Mouse (Mus musculus) CH12.LX (cell line): Measurements from ENCODE around the gene Aldh1a2. TPM values are rescaled to one million over a fixed set of nuclear protein-coding genes. Genes with fewer than 3 reads are reported as not detected.

Experiments used
- DNase-seq: peaks from one replicate; pipeline ENCODE4 v3.0.0-alpha.2; 2013; ENCODE audit errors: extremely low read depth
- H3K27ac ChIP-seq: 2 replicates; pipeline ENCODE4 v1.5.1; 2012; ENCODE audit warnings: low read depth, mild to moderate bottlenecking, control low read depth, moderate library complexity; ENCODE audit not compliant: insufficient read depth
- H3K27me3 ChIP-seq: replicated peaks from 2 replicates; pipeline ENCODE3; 2012; ENCODE audit warnings: inconsistent platforms
- H3K36me3 ChIP-seq, 2 experiments: replicated peaks in 1 of 2; 2 replicates each; pipeline versions ENCODE3 to v1.6.1; 2012; ENCODE audit warnings: inconsistent platforms in 1 of 2, low read length in 1 of 2, mild to moderate bottlenecking in 1 of 2, mixed read lengths in 1 of 2, moderate library complexity in 1 of 2; ENCODE audit not compliant: control insufficient read depth in 1 of 2, insufficient read depth in 1 of 2
- H3K4me1 ChIP-seq, 2 experiments: 2 replicates each; pipeline ENCODE4 v1.6.1; 2012; ENCODE audit warnings: inconsistent platforms in 1 of 2, moderate library complexity in 1 of 2; ENCODE audit not compliant: insufficient read depth in 2 of 2, control insufficient read depth in 1 of 2
- H3K4me2 ChIP-seq: 2 replicates; pipeline ENCODE4 v1.6.1; 2012; ENCODE audit warnings: low read depth, mild to moderate bottlenecking, control low read depth; ENCODE audit not compliant: poor library complexity, insufficient read depth, severe bottlenecking
- H3K4me3 ChIP-seq, 3 experiments: fragments of 150-350 bp in 1 of 3; sonication (generic) in 1 of 3; replicated peaks in 1 of 3; 2 replicates each; pipeline versions ENCODE3 to v1.5.1; 2011 to 2012; ENCODE audit warnings: low read depth in 2 of 3, low read length in 2 of 3, mild to moderate bottlenecking in 2 of 3, moderate library complexity in 2 of 3, control low read depth in 1 of 3, improper control_type of control experiment in 1 of 3, inconsistent platforms in 1 of 3, mixed read lengths in 1 of 3; ENCODE audit not compliant: poor library complexity in 1 of 3
- H3K79me2 ChIP-seq: replicated peaks from 2 replicates; pipeline ENCODE4 v1.6.1; 2012; ENCODE audit warnings: mild to moderate bottlenecking, moderate library complexity; ENCODE audit not compliant: control insufficient read depth, poor library complexity, insufficient read depth, severe bottlenecking; ENCODE audit errors: extremely low read depth
- H3K9ac ChIP-seq: 2 replicates; pipeline ENCODE4 v1.6.1; 2012; ENCODE audit warnings: low read depth, mild to moderate bottlenecking, control low read depth, moderate library complexity; ENCODE audit not compliant: insufficient read depth
- H3K9me3 ChIP-seq: replicated peaks from 2 replicates; pipeline ENCODE3; 2012; ENCODE audit warnings: low read length, inconsistent platforms, mixed read lengths
- BHLHE40 ChIP-seq: IDR thresholded peaks from 2 replicates; pipeline ENCODE4 v1.6.1; 2011; ENCODE audit warnings: mild to moderate bottlenecking, low read depth, low read length, improper control_type of control experiment
- CHD1 ChIP-seq: IDR thresholded peaks from 2 replicates; pipeline ENCODE4 v1.6.1; 2012; ENCODE audit warnings: low read depth, low read length, improper control_type of control experiment, inconsistent platforms
- CTCF ChIP-seq, 2 experiments: IDR thresholded peaks in 1 of 2; conservative IDR thresholded peaks in 1 of 2; 2 replicates each; pipeline ENCODE4 v1.5.1; 2011 to 2012; ENCODE audit warnings: low read depth in 2 of 2, low read length in 2 of 2, improper control_type of control experiment in 1 of 2, inconsistent platforms in 1 of 2, mild to moderate bottlenecking in 1 of 2, moderate library complexity in 1 of 2
- ELF1 ChIP-seq: IDR thresholded peaks from 2 replicates; pipeline ENCODE4 v1.6.1; 2014; ENCODE audit warnings: low read depth, mild to moderate bottlenecking, inconsistent platforms, low read length, improper control_type of control experiment
- EP300 ChIP-seq: IDR thresholded peaks from 2 replicates; pipeline ENCODE4 v1.6.1; 2011; ENCODE audit warnings: low read length, improper control_type of control experiment
- ETS1 ChIP-seq: conservative IDR thresholded peaks from 2 replicates; pipeline ENCODE4 v1.6.1; 2012; ENCODE audit warnings: low read depth, mild to moderate bottlenecking, inconsistent platforms, low read length, improper control_type of control experiment, moderate library complexity
- JUND ChIP-seq: conservative IDR thresholded peaks from 2 replicates; pipeline ENCODE4 v1.6.1; 2011; ENCODE audit warnings: low read depth, low read length, improper control_type of control experiment
- KAT2A ChIP-seq: IDR thresholded peaks from 2 replicates; pipeline ENCODE4 v1.6.1; 2012; ENCODE audit warnings: low read length, improper control_type of control experiment, inconsistent platforms; ENCODE audit not compliant: insufficient replicate concordance
- MAX ChIP-seq: IDR thresholded peaks from 2 replicates; pipeline ENCODE4 v1.6.1; 2011; ENCODE audit warnings: low read length, improper control_type of control experiment
- MAZ ChIP-seq: IDR thresholded peaks from 2 replicates; pipeline ENCODE4 v1.6.1; 2012; ENCODE audit warnings: low read depth, mild to moderate bottlenecking, inconsistent platforms, low read length, improper control_type of control experiment, moderate library complexity
- MXI1 ChIP-seq: IDR thresholded peaks from 2 replicates; pipeline ENCODE4 v1.6.1; 2011; ENCODE audit warnings: mild to moderate bottlenecking, low read depth, low read length, improper control_type of control experiment
- MYC ChIP-seq: IDR thresholded peaks from 2 replicates; pipeline ENCODE4 v1.6.1; 2011; ENCODE audit warnings: low read depth, mild to moderate bottlenecking, improper control_type of control experiment, low read length
- NELFE ChIP-seq: IDR thresholded peaks from 2 replicates; pipeline ENCODE4 v1.6.1; 2011; ENCODE audit warnings: low read depth, low read length, improper control_type of control experiment
- PAX5 ChIP-seq: IDR thresholded peaks from 2 replicates; pipeline ENCODE4 v1.6.1; 2012; ENCODE audit warnings: low read length, inconsistent platforms, mixed read lengths
- POLR2AphosphoS2 ChIP-seq: IDR thresholded peaks from 2 replicates; pipeline ENCODE4 v1.6.1; 2011; ENCODE audit warnings: low read depth, low read length, improper control_type of control experiment
- RAD21 ChIP-seq: IDR thresholded peaks from 2 replicates; pipeline ENCODE4 v1.6.1; 2011; ENCODE audit warnings: low read depth, mild to moderate bottlenecking, low read length, improper control_type of control experiment, moderate library complexity
- RCOR1 ChIP-seq: conservative IDR thresholded peaks from 2 replicates; pipeline ENCODE4 v1.6.1; 2012; ENCODE audit warnings: low read depth, mild to moderate bottlenecking, inconsistent platforms, low read length, improper control_type of control experiment
- SIN3A ChIP-seq: IDR thresholded peaks from 2 replicates; pipeline ENCODE4 v1.6.1; 2012; ENCODE audit warnings: low read length, improper control_type of control experiment, inconsistent platforms
- USF1 ChIP-seq: IDR thresholded peaks from 2 replicates; pipeline ENCODE4 v1.6.1; 2014; ENCODE audit warnings: low read depth, mild to moderate bottlenecking, inconsistent platforms, low read length, improper control_type of control experiment
- USF2 ChIP-seq: conservative IDR thresholded peaks from 2 replicates; pipeline ENCODE4 v1.6.1; 2011; ENCODE audit warnings: low read depth, low read length, improper control_type of control experiment
- ZKSCAN1 ChIP-seq: IDR thresholded peaks from 2 replicates; pipeline ENCODE4 v1.6.1; 2012; ENCODE audit warnings: low read depth, inconsistent platforms, low read length, improper control_type of control experiment, borderline replicate concordance
- ZMIZ1 ChIP-seq: IDR thresholded peaks from 2 replicates; pipeline ENCODE4 v1.6.1; 2012; ENCODE audit warnings: low read depth, mild to moderate bottlenecking, inconsistent platforms, low read length, improper control_type of control experiment
- dilution Hi-C: fragments of 300-500 bp; cut with MboI; formaldehyde crosslinking; loops from 2 replicates; pipeline ENCODE4 v1.14.3; 2020; ENCODE audit warnings: low sequenced_read_pairs; ENCODE audit not compliant: extremely low pct_unique_long_range_greater_than_20kb, extremely low pct_ligation_motif_present
- in situ Hi-C: fragments of 300-500 bp; cut with MboI; formaldehyde crosslinking; loops from 3 replicates; pipeline ENCODE4 v1.14.3; 2019; ENCODE audit warnings: low sequenced_read_pairs, low pct_ligation_motif_present, low pct_unique_long_range_greater_than_20kb, mixed read lengths
- polyA plus RNA-seq: library from polyadenylated mRNA; unstranded; fragments of >175 nt; gene quantifications from 2 replicates; pipeline ENCODE4 v1.2.1, GENCODE M21; 2012; ENCODE audit warnings: low read depth; ENCODE audit not compliant: insufficient read length
- total RNA-seq, 2 experiments: library from RNA; depleted of rRNA; stranded (reverse); fragments of 300-350 nt in 1 of 2; fragments of >200 nt in 1 of 2; gene quantifications; 2 replicates each; pipeline ENCODE4 v1.2.3; 2012 to 2014

Aldh1a2 gene
- total and polyA plus RNA-seq, 3 experiments, result 0.77 to 11.9 (median 1.4) TPM

GRCm38 (mm10) chr9:71227226-71227970 is 11.8 kb downstream of the Aldh1a2 start:
- in situ Hi-C loops, result no loop called here
- H3K4me3 ChIP-seq, result no peak overlapping the region
- H3K9me3 ChIP-seq, result no peaks in the 10 kb centered on the region
- dilution Hi-C loops, result no loop called here
- no peaks in the 10 kb centered on the region for H3K79me2 ChIP-seq
- H3K4me1 ChIP-seq, result no peaks in the 10 kb centered on the region
- no peak for DNase-seq
- H3K27me3 ChIP-seq, result no peaks in the 10 kb centered on the region
- TF ChIP-seq EP300, result no peak
- TF ChIP-seq ETS1, result no peak
- no peak for TF ChIP-seq ZKSCAN1
- no peak for TF ChIP-seq RCOR1
- TF ChIP-seq CHD1, result no peak
- TF ChIP-seq ELF1, result no peak
- TF ChIP-seq NELFE, result no peak
- TF ChIP-seq SIN3A, result no peak
- H3K4me2 ChIP-seq, result no peak overlapping the region
- no peak overlapping the region for H3K27ac ChIP-seq
- no peak overlapping the region for H3K9ac ChIP-seq
- H3K36me3 ChIP-seq, result no peaks in the 10 kb centered on the region

GRCm38 (mm10) chr9:71230011-71230410 is 14.4 kb downstream of the Aldh1a2 start:
- Histone ChIP-seq H3K27ac (no peak overlapping the region), H3K9ac (no peak overlapping the region), H3K79me2 (no peaks in the 10 kb centered on the region), H3K36me3 (no peaks in the 10 kb centered on the region), H3K4me3 (no peak overlapping the region), H3K27me3 (no peaks in the 10 kb centered on the region), H3K4me2 (no peak overlapping the region), H3K9me3 (no peaks in the 10 kb centered on the region), H3K4me1 (no peaks in the 10 kb centered on the region)
- in situ Hi-C loops (no loop called here), dilution Hi-C loops (no loop called here)
- DNase-seq, result no peak
- TF ChIP-seq KAT2A (no peak), RAD21 (no peak), MAZ (no peak), NELFE (no peak), MXI1 (no peak), BHLHE40 (no peak), EP300 (no peak)

GRCm38 (mm10) chr9:71236540-71236939 is 21.0 kb downstream of the Aldh1a2 start:
- no peak for DNase-seq
- no peaks in the 10 kb centered on the region for H3K9me3 ChIP-seq
- no peak overlapping the region for H3K27ac ChIP-seq
- H3K27me3 ChIP-seq, result no peaks in the 10 kb centered on the region
- 0 out of 4 replicates have a peak, but pooled peaks cover 0 to 3% of the 10 kb centered on the region in 2 experiments for H3K4me1 ChIP-seq
- no peak overlapping the region for H3K4me3 ChIP-seq
- TF ChIP-seq POLR2AphosphoS2, result no peak
- TF ChIP-seq ETS1, result no peak
- TF ChIP-seq USF1, result no peak
- no peak for TF ChIP-seq NELFE
- no peak for TF ChIP-seq CTCF (conservative IDR thresholded peaks at IDR 0.05 in 1 of 2, IDR thresholded peaks at IDR 0.05 in 1 of 2; ENCODE audit: low read depth in 2 of 2, low read length in 2 of 2)
- no peak for TF ChIP-seq ZMIZ1
- no peak for TF ChIP-seq ZKSCAN1
- TF ChIP-seq MYC, result no peak
- no peak for TF ChIP-seq BHLHE40
- no peak for TF ChIP-seq MAX
- no peak for TF ChIP-seq JUND
- no peak for TF ChIP-seq USF2
- no peak for TF ChIP-seq PAX5
- dilution Hi-C loops, result no loop called here
- H3K9ac ChIP-seq, result no peak overlapping the region
- no peaks in the 10 kb centered on the region for H3K79me2 ChIP-seq
- in situ Hi-C loops, result no loop called here
- H3K36me3 ChIP-seq, result no peaks in the 10 kb centered on the region
- H3K4me2 ChIP-seq, result no peak overlapping the region
